Mouse (Mus musculus) yolk sac, embryonic 10.5 days (tissue): ENCODE measurements around the gene Spata1.

Source experiments
- DNase-seq: peaks from one replicate; pipeline ENCODE4 v3.0.0-alpha.2; 2017; ENCODE audit warnings: low spot score

Gene Spata1

GRCm38 (mm10) chr3:146499431-146500002 lies at the start of gene Spata1, which contains the start of gene Gng5:
Spata1 (minus strand) TSS chr3:146499753.
Gng5 (plus strand) TSS chr3:146499807.
- DNase-seq, result peak; percentile 92

GRCm38 (mm10) chr3:146543632-146544031 lies 44.1 kb upstream of the Spata1 start:
- DNase-seq, result no peak

DNA sequence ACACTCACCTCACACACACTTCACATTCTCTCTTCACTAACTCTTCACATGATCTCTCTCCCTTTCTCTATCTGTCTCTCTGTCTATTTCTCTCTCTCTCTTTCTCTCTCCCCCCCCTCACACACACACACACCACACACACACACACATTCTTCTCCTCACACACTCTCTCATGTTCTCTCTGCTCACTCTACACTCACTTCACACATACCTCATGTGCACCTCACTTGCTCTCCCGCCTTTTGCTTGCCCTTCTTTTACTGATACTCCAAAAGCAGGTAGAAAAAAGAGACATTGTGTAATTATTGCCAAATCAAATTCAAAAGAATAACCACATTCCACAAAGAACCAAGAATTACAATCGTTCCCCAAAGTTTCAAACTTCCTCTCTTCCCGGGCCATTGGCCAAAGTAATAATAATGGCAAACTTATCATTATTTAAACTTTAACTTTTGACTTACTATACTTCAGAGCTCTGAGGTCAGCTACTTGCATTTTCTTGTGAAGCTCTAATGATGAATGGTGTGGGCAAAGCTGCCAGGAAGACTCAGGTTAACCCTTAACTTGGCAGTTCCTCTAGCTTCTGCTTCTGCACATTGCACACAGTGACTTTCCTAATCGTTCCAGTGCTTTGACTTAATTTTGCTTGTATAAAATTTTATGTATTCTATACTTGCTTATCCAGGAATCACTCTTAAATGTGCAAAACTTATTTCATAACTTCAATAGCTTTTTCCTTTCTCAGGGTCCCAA lies 41.1 kb upstream of the Spata1 start:
- DNase-seq, result no peak

DNA sequence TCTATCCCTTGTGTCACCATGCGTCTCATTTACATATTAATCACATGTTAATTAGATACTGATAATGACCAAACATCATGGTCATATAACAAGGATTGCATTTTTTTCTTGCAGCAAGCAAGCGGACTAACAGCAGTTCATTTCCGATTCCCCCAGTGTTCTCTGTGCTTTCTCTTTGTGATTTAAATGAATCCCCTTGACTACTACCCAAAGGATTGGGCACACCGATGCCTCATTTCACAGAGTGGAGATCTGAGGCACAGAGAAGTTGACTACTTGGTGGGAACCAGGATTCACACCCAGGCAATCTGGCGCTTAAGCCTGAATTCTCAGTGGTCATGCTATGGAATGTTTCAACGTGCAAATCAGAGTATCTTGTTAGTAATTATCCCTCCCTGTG lies 35.4 kb upstream of the Spata1 start:
- DNase-seq, result no peak

GRCm38 (mm10) chr3:146528335-146528734 lies 28.8 kb upstream of the Spata1 start:
- DNase-seq, result no peak

- no peak for DNase-seq
These were observed 22.1 kb upstream of the Spata1 start for GRCm38 (mm10) chr3:146521652-146522020.

GRCm38 (mm10) chr3:146520798-146521651 lies 21.5 kb upstream of the Spata1 start, which contains the start of gene Rpf1:
Rpf1 (minus strand) TSS chr3:146521429.
- DNase-seq, result peak; percentile 94

DNA sequence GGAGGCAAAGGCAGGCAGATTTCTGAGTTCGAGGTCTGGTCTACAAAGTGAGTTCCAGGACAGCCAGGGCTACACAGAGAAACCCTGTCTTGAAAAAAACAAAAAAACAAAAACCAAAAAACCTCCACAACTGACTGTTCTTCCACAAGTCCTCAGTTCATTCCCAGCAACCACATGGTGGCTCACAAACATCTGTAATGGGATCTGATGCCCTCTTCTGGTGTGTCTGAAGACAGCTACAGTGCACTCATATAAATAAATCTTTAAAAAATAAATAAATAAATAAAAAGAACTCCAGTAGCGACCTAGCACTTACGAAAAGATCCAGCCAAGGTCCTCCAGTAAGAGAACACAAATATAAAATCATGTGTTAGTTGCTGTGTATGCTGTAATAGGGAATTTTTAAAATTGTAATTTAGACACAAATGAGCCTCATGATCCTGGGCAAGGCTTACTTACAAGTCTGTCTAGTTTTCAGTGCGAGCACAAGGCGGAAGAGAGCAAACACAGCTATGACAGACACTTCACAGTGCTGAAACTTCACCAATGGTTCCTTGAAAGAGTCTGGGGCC lies 20.8 kb upstream of the Spata1 start:
- DNase-seq, result no peak

GRCm38 (mm10) chr3:146506711-146507110 lies 7.2 kb upstream of the Spata1 start:
- no peak for DNase-seq

- no peak for DNase-seq
These were observed 2.1 kb upstream of the Spata1 start for GRCm38 (mm10) chr3:146501601-146502123.

GRCm38 (mm10) chr3:146500810-146501201 lies 1.3 kb upstream of the Spata1 start:
- DNase-seq, result no peak

GRCm38 (mm10) chr3:146500003-146500809 lies 653 bp upstream of the Spata1 start:
- DNase-seq, result peak; percentile 84

GRCm38 (mm10) chr3:146498989-146499388 lies 564 bp downstream of the Spata1 start:
- DNase-seq, result no peak

DNA sequence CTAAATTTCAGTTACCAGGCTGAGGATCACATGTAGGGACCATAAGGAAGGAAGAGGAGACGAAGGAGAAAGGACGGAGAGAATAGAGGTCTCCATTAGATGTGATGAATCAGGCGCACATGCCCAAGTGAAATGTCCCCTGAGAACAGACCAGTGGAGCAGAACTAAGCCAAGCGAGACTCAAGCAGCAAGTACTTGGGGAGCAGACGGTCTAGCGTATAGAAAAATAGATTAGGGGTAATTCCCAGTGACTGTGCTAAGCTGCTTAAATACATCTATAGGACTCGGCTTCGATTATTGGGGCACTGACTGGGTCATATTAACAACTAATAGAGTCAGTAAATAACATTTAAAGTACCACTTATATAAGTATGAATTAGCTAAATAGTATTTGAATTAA lies 4.6 kb downstream of the Spata1 start:
- DNase-seq, result no peak

- DNase-seq, result no peak
These were observed 13.1 kb downstream of the Spata1 start for GRCm38 (mm10) chr3:146486464-146486863.

DNA sequence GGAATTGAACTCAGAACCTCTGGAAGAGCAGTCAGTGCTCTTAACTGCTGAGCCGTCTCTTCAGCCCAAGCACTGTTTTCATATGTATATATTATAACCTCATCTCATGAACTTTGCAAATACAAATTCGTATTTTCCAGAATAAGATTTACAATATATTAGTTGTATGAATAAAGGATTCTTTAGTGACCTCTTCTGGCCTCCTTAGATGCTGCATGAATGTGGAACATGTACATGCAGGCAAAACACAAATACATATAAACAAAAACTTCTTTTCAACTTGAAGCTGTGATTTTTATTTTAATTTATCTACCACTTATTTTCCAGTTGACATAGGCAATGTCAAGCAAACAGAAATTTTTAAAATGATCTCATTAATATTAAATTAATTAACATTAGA lies 17.5 kb downstream of the Spata1 start:
- no peak for DNase-seq

- DNase-seq, result no peak
These were observed 25.1 kb downstream of the Spata1 start for GRCm38 (mm10) chr3:146474428-146474827.

- no peak for DNase-seq
These were observed 25.8 kb downstream of the Spata1 start for GRCm38 (mm10) chr3:146473741-146474140.

DNA sequence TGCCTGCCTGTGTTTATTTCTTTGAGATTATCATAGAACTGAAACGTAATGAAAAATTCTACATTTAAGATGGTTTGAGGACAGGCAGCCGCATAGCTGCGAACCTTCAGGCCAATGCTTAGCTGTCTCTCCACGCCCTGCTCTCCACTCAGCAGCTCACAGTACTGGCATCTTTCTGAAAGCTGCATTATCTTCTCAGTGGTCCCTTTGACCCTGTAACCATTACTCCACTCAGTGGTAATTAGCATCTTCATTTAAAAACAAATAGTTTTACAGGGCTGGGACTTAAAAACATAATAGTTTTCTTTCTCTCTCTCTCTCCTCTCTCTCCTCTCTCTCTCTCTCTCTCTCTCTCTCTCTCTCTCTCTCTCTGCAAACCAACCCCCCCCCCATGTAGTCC lies 26.9 kb downstream of the Spata1 start:
- DNase-seq, result no peak

- DNase-seq, result no peak
These were observed 30.3 kb downstream of the Spata1 start for GRCm38 (mm10) chr3:146469226-146469625.

DNA sequence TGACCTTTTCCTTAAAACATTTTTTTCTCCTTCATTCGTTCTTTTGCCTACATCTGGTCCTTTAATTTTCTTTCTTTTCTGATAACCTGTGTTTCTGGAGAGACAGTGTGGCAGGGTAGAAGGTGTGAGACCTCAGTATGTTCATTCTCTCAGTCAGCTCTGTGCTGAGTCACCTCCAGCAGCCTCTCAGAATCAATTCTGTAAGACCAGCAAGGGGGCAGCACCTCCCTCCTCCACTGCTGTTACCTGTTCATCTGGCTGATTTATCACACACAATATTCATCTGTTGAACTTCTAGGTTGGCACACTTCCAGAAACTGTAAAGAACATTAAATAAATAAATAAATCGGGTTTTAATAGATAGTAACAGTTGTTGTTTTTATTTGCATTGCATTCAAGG lies 36.6 kb downstream of the Spata1 start:
- no peak for DNase-seq
